Mouse (Mus musculus) bone marrow, adult 2 months (tissue): ENCODE results near the gene Ttn.

Experiments
- CTCF ChIP-seq: fragments of 200-500 bp; IDR thresholded peaks from 2 replicates; pipeline ENCODE4 v1.5.1; 2011; ENCODE audit warnings: low read length, control low read depth; ENCODE audit not compliant: control insufficient read depth, insufficient read depth
- POLR2A ChIP-seq: fragments of 200-500 bp; IDR thresholded peaks from 2 replicates; pipeline ENCODE4 v1.6.1; 2011; ENCODE audit warnings: low read depth, mild to moderate bottlenecking, control low read depth, low read length, borderline replicate concordance; ENCODE audit not compliant: control insufficient read depth

GRCm38 (mm10) chr2:76714984-76715383, 267.4 kb downstream of the Ttn start:
- TF ChIP-seq CTCF (no peak), POLR2A (no peak)
